Mouse (Mus musculus) ovary, adult 18-20 months (tissue): ENCODE measurements around the gene Vmn1r172.
"Not testable (repeated sequence)": the region's sequence is repeated elsewhere in the genome, so short reads cannot be mapped to it uniquely, and the experiment has no call there.

Experiments
- DNase-seq: peaks from one replicate; pipeline ENCODE4 v3.0.0; 2022; ENCODE audit warnings: low spot score, mixed read lengths

Gene Vmn1r172

GRCm38 (mm10) chr7:23658016-23658415, at the start of gene Vmn1r172:
Gene Vmn1r172 (plus strand): TSS chr7:23658316.
- DNase-seq: no peak

DNA sequence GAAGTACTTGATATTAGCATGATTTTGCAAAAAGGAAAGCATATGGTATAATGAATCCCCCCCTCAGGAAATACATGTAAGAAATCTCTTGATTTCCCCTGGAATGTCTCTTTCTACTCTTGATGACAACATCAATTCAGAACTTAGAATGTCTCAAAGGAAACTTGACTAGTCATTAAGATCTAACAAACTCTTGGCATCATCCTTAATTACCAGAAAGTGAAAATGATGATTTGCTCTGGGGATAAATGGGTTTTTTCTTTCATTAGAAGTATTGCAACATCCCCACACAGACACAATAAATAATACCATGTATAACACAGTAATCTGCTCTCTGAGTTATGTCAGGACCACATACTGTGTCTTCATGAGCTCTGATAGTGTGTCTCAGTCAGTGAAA, 27.7 kb upstream of the Vmn1r172 start, which contains the start of gene Vmn1r171:
TSS of gene Vmn1r171 (plus strand) at position 301 of the 400 bp plus-strand sequence.
- DNase-seq: no peak

DNA sequence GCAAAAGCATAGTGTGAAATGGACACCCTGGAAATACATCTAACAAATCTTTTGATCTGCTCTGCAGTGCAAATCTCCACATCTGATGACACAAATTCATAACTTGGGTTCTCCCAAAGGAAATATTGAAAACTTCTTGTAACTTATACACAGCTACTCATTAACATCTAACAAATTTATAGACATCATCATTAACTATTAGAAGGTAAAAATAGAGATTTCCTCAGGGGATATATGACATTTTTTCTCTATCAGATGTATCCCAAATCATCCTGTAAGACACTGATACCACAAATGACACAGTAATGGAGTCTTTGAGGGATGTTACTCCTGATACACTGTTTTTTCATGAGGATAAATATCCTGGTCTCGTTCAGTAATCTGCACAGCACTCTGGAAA, 42.3 kb downstream of the Vmn1r172 start, which contains the start of gene Vmn1r173:
TSS of gene Vmn1r173 (plus strand) at position 301 of the 400 bp plus-strand sequence.
- DNase-seq: not testable (repeated sequence)
